Mouse (Mus musculus): ENCODE measurements at regions not wholly inside any gene's neighbourhood (a gene's known extent, or its start where the extent isn't known, plus 50 kb on each side); places are given as distances from the start of the nearest gene placed in this dataset.

DNA sequence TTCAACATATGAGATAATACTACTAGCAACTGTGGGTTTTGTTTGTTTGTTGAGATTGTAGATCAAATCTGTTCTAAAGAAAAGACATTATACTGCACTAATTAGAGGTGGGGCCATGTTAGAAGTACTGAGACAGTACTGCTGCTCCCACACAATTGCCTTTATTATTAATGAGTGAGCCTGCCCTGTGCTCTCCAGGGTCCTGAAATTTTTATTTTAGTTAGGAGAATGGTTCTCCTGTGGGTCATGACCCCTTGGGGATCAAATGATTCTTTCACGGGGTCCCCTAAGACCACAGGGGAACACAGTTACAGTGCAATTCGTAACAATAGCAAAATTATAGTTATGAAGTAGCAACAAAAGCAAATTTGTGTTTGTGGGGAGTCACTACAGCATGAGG is 268.8 kb downstream of the Gm9195 start:
- no peak for DNase-seq (ENCODE audit: low spot score in 2 of 2)

- DNase-seq (ENCODE audit: low spot score in 2 of 2): no peak
These were observed 272.1 kb downstream of the Gm9195 start for GRCm38 (mm10) chr14:72219523-72219922.

DNA sequence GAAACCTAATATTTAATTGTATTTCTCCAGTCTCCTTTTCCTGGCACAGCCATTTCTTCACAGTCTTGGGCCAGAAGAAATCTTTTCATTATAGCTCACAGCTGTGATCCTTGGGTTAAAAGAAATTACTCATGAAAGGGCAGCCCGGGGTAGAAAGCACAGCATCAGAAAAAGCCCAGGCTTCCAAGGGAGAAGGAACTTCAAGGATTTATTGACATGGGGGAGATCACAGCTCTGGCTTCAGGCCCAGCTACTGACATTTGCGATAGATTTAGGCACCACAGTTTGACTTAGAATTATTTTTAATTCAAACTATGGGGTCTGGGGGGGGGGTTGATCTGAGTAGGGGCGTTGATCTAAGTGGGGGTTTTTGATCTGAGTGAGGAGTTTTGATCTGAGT is 291.3 kb downstream of the Gm9195 start:
- no peak for DNase-seq (ENCODE audit: low spot score in 2 of 2)

DNA sequence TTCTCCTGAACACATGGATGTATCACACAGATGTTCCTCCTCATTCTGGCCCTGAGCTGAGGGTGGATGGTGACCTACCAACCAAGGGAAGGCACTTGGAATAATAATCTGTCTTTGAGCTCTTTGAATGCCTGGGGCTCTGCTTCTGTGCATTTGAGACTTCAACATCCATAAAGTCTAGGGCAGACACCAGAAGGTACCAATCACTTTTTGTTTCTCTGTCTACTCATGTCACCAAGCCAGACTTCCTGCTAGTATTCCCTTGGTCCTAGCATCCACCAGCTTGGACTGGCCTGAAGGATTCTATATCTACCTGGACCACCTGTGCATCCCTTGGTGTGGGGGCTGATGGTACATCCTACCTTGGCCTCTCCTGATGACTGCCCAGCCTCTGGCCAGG is 291.7 kb downstream of the Gm9195 start:
- no peak for DNase-seq (ENCODE audit: low spot score in 2 of 2)

- DNase-seq (ENCODE audit: low spot score in 2 of 2): no peak
These were observed 293.7 kb downstream of the Gm9195 start for GRCm38 (mm10) chr14:72197972-72198371.

GRCm38 (mm10) chr14:72187329-72187984 is 304.2 kb downstream of the Gm9195 start:
- peak; percentile 20 to 58 for DNase-seq (ENCODE audit: low spot score in 2 of 2)

DNA sequence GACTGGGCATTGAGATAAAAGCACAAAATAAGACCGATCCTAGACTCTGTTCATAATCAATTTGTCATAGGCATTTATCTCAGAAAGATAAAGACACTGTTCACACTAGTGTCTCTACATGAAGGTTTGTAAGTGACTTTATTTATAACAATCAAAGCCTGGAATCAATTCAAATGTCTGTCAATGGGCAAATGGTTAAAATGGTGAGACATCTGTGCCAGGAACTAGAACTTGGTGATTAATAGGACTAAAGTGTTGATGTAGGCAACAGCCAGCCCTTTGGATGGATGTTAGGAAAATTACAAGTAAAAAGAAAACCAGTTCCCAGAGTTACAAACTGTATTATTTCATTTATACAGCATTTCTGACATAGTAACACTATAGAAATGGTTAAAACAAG is 315.9 kb downstream of the Gm9195 start:
- DNase-seq (ENCODE audit: low spot score in 2 of 2): no peak

GRCm38 (mm10) chr14:72172549-72173405 is 318.9 kb downstream of the Gm9195 start:
- no peak for DNase-seq (ENCODE audit: low spot score in 2 of 2)

DNA sequence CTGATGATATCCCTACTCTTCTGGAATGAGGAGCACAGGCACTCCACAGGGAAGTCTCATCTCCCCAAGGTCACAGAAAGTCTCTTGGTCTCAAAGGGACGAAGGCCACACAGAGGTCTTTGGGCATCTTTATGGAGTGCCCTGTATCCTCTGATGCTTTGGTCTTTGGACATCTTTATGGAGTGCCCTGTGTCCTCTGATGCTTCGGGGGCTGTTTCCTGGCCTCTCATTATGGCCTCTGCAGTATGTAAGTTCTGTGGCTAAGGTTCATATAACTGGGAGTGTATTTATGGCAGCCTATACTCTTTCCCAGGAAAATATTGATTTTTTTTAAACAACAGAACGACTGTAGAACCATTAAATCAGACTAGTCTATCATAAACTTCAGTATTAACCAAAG is 319.9 kb downstream of the Gm9195 start:
- no peak for DNase-seq (ENCODE audit: low spot score in 2 of 2)

- peak; percentile 13 to 23 for DNase-seq (ENCODE audit: low spot score in 2 of 2)
These were observed 332.9 kb downstream of the Gm9195 start for GRCm38 (mm10) chr14:72158537-72159323.

DNA sequence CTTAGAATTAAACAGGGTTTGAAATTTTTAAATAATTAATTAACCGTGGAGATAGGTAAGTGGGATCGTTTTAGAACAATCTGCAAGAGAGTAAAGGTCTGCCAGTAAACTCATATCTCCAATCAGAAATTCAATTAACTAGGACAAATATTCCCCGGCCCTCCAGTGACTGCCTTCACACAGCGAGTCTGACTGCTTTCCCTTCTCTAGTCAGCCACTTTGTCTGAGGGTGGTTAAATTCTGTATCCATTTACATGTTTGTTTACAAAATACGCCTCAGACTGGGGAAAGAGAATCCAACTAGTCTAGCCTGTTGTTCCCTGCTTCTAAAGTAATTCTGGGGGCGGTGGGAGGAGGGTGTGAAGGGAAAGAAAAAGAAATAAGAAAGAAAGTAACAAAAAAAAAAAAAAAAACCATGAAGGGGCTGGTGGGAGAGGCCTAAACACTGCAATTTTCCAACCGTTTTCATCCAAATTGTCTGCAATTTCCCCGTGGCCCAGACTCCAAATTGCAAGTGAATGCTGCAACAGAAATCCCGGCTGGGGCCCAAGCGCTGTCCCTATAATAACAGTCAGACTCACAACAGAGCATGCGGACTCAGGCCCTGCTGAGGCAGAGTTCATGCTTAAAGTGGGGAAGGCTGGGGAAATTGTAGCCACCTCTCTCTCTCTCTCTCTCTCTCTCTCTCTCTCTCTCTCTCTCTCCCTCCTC is 336.3 kb downstream of the Gm9195 start:
- DNase-seq (ENCODE audit: low spot score in 2 of 2): no peak

GRCm38 (mm10) chr14:72151676-72152075 is 340.0 kb downstream of the Gm9195 start:
- DNase-seq (ENCODE audit: low spot score in 2 of 2): no peak

GRCm38 (mm10) chr14:72149463-72149862 is 342.2 kb downstream of the Gm9195 start:
- no peak for DNase-seq (ENCODE audit: low spot score in 2 of 2)

GRCm38 (mm10) chr14:72148886-72149285 is 342.8 kb downstream of the Gm9195 start:
- DNase-seq (ENCODE audit: low spot score in 2 of 2): no peak

DNA sequence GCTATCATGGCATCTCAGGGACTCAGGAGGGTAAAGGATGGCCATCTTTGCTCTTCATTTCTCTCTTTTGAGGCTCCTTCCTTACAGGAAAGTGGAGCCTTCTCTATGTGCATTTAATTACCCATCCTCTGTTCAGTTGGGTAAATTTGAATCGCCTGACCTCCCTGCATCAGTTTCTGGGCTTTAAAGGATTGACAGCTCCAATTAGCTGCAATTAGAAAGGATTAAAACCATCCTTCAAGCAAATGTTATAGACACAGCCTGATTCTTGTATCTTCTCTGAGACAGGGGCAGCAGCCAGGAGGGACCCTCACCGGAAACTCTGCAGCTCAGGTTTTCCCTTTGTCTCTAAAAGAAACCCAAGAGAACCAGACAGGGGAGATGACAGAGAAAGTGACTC is 345.3 kb downstream of the Gm9195 start:
- no peak for DNase-seq (ENCODE audit: low spot score in 2 of 2)

DNA sequence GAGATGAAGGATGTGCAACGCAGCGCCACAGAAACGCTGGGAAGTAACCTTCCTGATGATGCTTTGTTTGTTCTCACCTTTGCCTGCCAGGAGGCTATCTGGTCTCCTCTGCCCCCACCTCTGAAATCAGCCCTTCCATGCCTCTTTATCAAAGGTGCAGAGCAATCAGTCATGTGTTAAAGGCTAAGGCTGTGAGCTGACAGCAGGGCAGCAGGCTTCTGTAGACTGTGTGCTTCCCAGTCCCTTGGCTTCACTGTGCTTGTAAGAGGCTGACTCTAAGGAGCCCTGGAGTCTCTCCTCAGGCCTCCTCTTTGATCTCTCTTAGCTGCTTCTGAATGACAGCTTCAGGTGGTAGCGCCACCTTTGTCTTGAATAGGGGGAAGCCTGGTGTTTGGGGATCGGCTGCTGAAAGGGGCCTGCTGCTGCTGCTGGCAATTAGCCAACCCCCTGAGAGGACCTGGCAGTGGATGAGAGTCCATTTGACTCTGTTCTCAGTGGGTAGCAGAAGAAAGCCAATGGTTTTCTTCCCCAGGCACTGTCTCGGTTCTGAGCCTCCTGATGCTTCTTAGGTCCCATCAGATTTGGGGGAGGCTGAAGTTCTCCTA is 348.7 kb downstream of the Gm9195 start:
- DNase-seq (ENCODE audit: low spot score in 2 of 2): no peak

DNA sequence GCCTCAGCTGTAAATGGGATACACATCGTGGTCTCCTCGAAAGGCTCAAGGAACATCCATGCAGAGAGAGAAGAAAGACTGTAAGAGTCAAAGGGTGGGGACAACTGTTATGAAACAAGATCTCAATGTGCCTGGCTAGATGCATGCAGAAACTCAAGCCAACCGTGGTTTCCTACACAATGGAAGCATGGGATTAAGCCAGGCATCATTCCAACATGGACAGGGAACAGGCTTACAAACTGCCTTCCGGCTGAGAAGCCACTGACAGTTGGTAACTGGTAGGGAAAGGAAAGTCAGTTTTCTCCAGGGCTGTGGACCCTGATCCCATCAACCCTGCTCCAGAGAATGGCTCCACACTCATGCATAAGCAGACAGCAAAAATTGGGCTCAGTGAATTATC is 350.5 kb downstream of the Gm9195 start:
- DNase-seq (ENCODE audit: low spot score in 2 of 2): no peak

DNA sequence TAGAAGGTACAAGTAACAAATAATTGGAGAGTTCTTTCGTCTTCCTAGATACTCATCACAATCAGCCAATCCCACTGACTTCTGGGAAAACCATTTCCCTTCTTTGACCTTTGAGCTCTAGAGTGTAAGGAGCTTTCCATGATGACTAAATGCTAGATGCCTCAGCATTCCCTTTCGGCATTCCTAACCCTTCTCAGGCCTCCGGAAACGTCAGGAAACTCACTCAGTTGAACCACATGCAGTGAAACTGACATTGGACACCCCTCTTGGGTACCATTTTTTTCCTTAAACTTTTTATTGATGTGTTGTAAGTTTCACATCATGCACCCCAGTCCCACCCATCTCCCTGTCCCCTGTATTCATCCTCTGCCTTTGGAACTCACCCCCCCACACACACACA is 361.5 kb downstream of the Gm9195 start:
- DNase-seq (ENCODE audit: low spot score in 2 of 2): no peak

- no peak for DNase-seq (ENCODE audit: low spot score in 2 of 2)
These were observed 369.9 kb downstream of the Gm9195 start for GRCm38 (mm10) chr14:72121786-72122185.

- no peak for DNase-seq (ENCODE audit: low spot score in 2 of 2)
These were observed 370.6 kb downstream of the Gm9195 start for GRCm38 (mm10) chr14:72121006-72121405.

DNA sequence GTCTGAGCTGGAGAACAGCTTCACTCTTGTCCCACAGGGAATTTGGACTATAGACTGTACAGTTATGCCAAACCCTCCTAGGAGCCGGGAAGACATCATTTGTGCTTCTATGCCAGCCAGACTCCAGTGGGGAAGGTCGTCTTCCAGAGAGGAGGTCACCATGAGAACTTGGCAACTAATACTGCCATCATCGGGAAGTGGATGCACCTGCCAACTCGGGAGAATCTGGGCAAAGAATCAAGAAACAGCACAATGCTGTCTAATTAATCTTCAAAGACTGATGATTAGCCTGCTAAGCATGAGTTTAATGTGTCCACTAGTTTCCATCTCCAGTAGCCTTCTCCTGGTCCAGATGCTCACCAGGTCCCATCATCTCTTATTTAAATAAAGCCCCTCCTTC is 374.8 kb downstream of the Gm9195 start:
- peak; percentile 12 to 29 for DNase-seq (ENCODE audit: low spot score in 2 of 2)
